Mouse (Mus musculus): Measurements from ENCODE around the gene Shoc2.
A peak's percentile ranks its signal among the peaks of the same experiment; 100 is the strongest.

- TF ChIP-seq POLR2A (IDR thresholded peaks at IDR 0.05; ENCODE audit: borderline replicate concordance, extremely low read depth, insufficient read depth, insufficient read length, poor library complexity, severe bottlenecking) (peak; percentile 84), CTCF (IDR thresholded peaks at IDR 0.05; ENCODE audit: borderline replicate concordance, extremely low read depth, insufficient read depth, insufficient read length) (no peak)
Measured at GRCm38 (mm10) chr19:53944786-53945169, 672 bp downstream of the Shoc2 start.
